Mouse (Mus musculus) myocyte (in vitro differentiated cells): Measurements from ENCODE around the gene Cd19. TPM values are rescaled to one million over a fixed set of nuclear protein-coding genes. Genes with fewer than 3 reads are reported as not detected.

Source experiments
- H3K27me3 ChIP-seq: one replicate; pipeline ENCODE4 v1.6.1; 2011; ENCODE audit not compliant: control insufficient read depth, insufficient read depth, insufficient read length
- H3K36me3 ChIP-seq: one replicate; pipeline ENCODE4 v1.6.1; 2011; ENCODE audit not compliant: control insufficient read depth, insufficient read depth
- H3K4me2 ChIP-seq: one replicate; pipeline ENCODE4 v1.6.1; 2011; ENCODE audit warnings: low read depth, control low read depth
- H3K4me3 ChIP-seq: one replicate; pipeline ENCODE4 v1.5.1; 2011; ENCODE audit warnings: mild to moderate bottlenecking, control low read depth, moderate library complexity
- H3K79me2 ChIP-seq: one replicate; pipeline ENCODE4 v1.6.1; 2011; ENCODE audit not compliant: control insufficient read depth, insufficient read depth
- H3ac ChIP-seq: one replicate; pipeline ENCODE4 v1.6.1; 2011; ENCODE audit not compliant: control insufficient read depth, insufficient read length
- CEBPB ChIP-seq: IDR thresholded peaks from 2 replicates; pipeline ENCODE4 v1.6.1; 2011; ENCODE audit warnings: mild to moderate bottlenecking, moderate library complexity; ENCODE audit not compliant: poor library complexity, insufficient read depth, severe bottlenecking
- E2F4 ChIP-seq: IDR thresholded peaks from one replicate; pipeline ENCODE4 v1.6.1; 2011; ENCODE audit warnings: mild to moderate bottlenecking, control low read depth, moderate library complexity; ENCODE audit not compliant: insufficient read depth
- MAX ChIP-seq: IDR thresholded peaks from one replicate; pipeline ENCODE4 v1.6.1; 2011; ENCODE audit warnings: low read depth, mild to moderate bottlenecking, control low read depth
- MYOD1 ChIP-seq, 3 experiments: IDR thresholded peaks; one replicate each; pipeline ENCODE4 v1.6.1; 2011; ENCODE audit warnings: control low read depth in 2 of 3, low read depth in 2 of 3, mild to moderate bottlenecking in 2 of 3, moderate library complexity in 1 of 3; ENCODE audit not compliant: insufficient read length in 2 of 3, control insufficient read depth in 1 of 3
- MYOG ChIP-seq, 3 experiments: IDR thresholded peaks; one replicate each; pipeline ENCODE4 v1.6.1; 2011; ENCODE audit warnings: control low read depth in 2 of 3, low read depth in 2 of 3, mild to moderate bottlenecking in 2 of 3; ENCODE audit not compliant: insufficient read length in 2 of 3, control insufficient read depth in 1 of 3, insufficient read depth in 1 of 3
- POLR2A ChIP-seq: IDR thresholded peaks from one replicate; pipeline ENCODE4 v1.6.1; 2011; ENCODE audit warnings: low read depth, mild to moderate bottlenecking, control low read depth, moderate library complexity; ENCODE audit not compliant: insufficient read length
- POLR2AphosphoS2 ChIP-seq: IDR thresholded peaks from one replicate; pipeline ENCODE4 v1.6.1; 2011; ENCODE audit warnings: low read depth, control low read depth; ENCODE audit not compliant: insufficient read length
- REST ChIP-seq: IDR thresholded peaks from one replicate; pipeline ENCODE4 v1.6.1; 2011; ENCODE audit warnings: mild to moderate bottlenecking, control low read depth, moderate library complexity; ENCODE audit not compliant: insufficient read depth, insufficient read length
- SRF ChIP-seq: IDR thresholded peaks from one replicate; pipeline ENCODE4 v1.6.1; 2011; ENCODE audit warnings: low read depth; ENCODE audit not compliant: control insufficient read depth, insufficient read length
- TCF12 ChIP-seq: IDR thresholded peaks from one replicate; pipeline ENCODE4 v1.6.1; 2011; ENCODE audit warnings: mild to moderate bottlenecking, control low read depth; ENCODE audit not compliant: poor library complexity, insufficient read depth, severe bottlenecking
- TCF3 ChIP-seq: IDR thresholded peaks from one replicate; pipeline ENCODE4 v1.6.1; 2011; ENCODE audit warnings: low read depth, control low read depth; ENCODE audit not compliant: insufficient read length
- USF1 ChIP-seq: IDR thresholded peaks from one replicate; pipeline ENCODE4 v1.6.1; 2011; ENCODE audit warnings: low read depth, mild to moderate bottlenecking, control low read depth, moderate library complexity
- polyA plus RNA-seq: library from polyadenylated mRNA; unstranded; fragments of >200 nt; fragmentation: generic; extraction: Trizol; gene quantifications from one replicate; pipeline ENCODE4 v1.2.1, GENCODE M21; 2012; ENCODE audit warnings: missing spikeins

Cd19 gene
- polyA plus RNA-seq, 1 experiment: 0.01 TPM

- TF ChIP-seq POLR2A (peak; percentile 24), POLR2AphosphoS2 (peak; percentile 58), CEBPB (no peak)
- H3K4me3 ChIP-seq: no peak overlapping the region
- no peaks in the 10 kb centered on the region for H3K27me3 ChIP-seq
- H3K79me2 ChIP-seq: no peaks in the 10 kb centered on the region
- H3K36me3 ChIP-seq: peaks cover 51% of the 10 kb centered on the region
- H3K4me2 ChIP-seq: peak overlapping the region; percentile 82
- H3ac ChIP-seq: no peak overlapping the region
Observed at GRCm38 (mm10) chr7:126455242-126455641, 40.6 kb upstream of the Cd19 start.

- Histone ChIP-seq H3K36me3 (peaks cover 56% of the 10 kb centered on the region), H3K27me3 (no peaks in the 10 kb centered on the region), H3K79me2 (no peaks in the 10 kb centered on the region), H3ac (no peak overlapping the region), H3K4me3 (no peak overlapping the region), H3K4me2 (peak overlapping the region; percentile 32)
- TF ChIP-seq POLR2AphosphoS2 (peak; percentile 43), TCF3 (no peak)
Observed at GRCm38 (mm10) chr7:126453861-126454260, 39.2 kb upstream of the Cd19 start.

GRCm38 (mm10) chr7:126452244-126452643 lies 37.6 kb upstream of the Cd19 start:
- TF ChIP-seq MYOD1 (IDR thresholded peaks at IDR 0.05; ENCODE audit: control insufficient read depth in 1 of 3, insufficient read length in 2 of 3, low read depth in 2 of 3) (no peak), TCF3 (no peak), MAX (no peak), USF1 (no peak), TCF12 (no peak), SRF (no peak), MYOG (IDR thresholded peaks at IDR 0.05; ENCODE audit: control insufficient read depth in 1 of 3, insufficient read depth in 1 of 3, insufficient read length in 2 of 3, low read depth in 2 of 3) (no peak), E2F4 (no peak), CEBPB (no peak), REST (no peak), POLR2AphosphoS2 (no peak), POLR2A (no peak)
- peaks cover 65% of the 10 kb centered on the region for H3K36me3 ChIP-seq
- H3K27me3 ChIP-seq: no peaks in the 10 kb centered on the region
- H3K79me2 ChIP-seq: no peaks in the 10 kb centered on the region
- no peak overlapping the region for H3K4me3 ChIP-seq
- peak overlapping the region; percentile 42 for H3K4me2 ChIP-seq
- H3ac ChIP-seq: no peak overlapping the region

DNA sequence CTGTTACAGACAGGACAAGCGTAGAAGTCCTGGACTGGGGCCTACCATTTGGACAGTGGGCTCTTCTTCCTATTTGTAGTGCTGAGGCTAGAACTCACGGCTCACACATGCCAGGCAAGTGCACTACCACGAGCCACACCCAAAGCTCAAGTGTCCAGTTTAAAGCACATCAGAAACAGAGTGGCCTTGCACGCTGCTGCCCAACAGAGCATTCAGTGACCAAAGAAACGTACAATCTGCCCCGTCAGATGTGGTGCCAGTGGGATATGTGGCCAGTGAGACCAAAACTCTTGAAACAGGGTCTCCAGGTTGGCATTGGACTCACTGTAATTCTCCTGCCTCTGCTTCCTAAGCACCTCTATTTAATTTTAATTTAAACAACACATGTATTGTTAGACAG lies 36.0 kb upstream of the Cd19 start:
- H3ac ChIP-seq: no peak overlapping the region
- no peaks in the 10 kb centered on the region for H3K27me3 ChIP-seq
- peak overlapping the region; percentile 18 for H3K4me2 ChIP-seq
- no peaks in the 10 kb centered on the region for H3K79me2 ChIP-seq
- peak; percentile 55 for TF ChIP-seq POLR2AphosphoS2
- TF ChIP-seq USF1: no peak
- no peak overlapping the region for H3K4me3 ChIP-seq
- H3K36me3 ChIP-seq: peaks cover 57% of the 10 kb centered on the region

DNA sequence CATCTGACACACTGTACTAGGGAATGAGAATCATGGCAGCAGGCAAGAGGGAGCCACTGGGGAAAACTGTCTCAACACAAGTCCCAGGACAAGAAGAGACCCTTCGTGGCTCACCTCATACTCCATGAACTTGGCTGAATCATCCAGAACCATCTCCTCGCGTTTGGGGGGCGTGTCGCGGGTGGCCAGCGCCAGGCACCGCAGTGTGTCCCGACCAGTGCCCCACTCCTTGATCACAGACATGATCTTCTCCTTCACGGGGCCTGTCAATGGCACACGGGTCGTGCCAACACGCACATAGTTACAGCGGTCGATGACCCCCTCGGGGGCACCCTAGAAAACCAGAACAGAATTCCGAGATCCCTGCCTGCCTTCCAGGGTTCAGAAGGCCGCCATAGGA lies 35.3 kb upstream of the Cd19 start:
- peak; percentile 9 for TF ChIP-seq POLR2A
- TF ChIP-seq POLR2AphosphoS2: peak; percentile 78
- no peak for TF ChIP-seq SRF

GRCm38 (mm10) chr7:126448481-126448880 lies 33.8 kb upstream of the Cd19 start:
- TF ChIP-seq POLR2A: peak; percentile 29
- TF ChIP-seq REST: no peak
- TF ChIP-seq POLR2AphosphoS2: peak; percentile 31
- no peak overlapping the region for H3K4me3 ChIP-seq
- no peaks in the 10 kb centered on the region for H3K79me2 ChIP-seq

More for the DNA sequence above, 35.3 kb upstream of the Cd19 start:
- H3ac ChIP-seq: no peak overlapping the region
- no peaks in the 10 kb centered on the region for H3K79me2 ChIP-seq
- no peaks in the 10 kb centered on the region for H3K27me3 ChIP-seq
- H3K36me3 ChIP-seq: peaks cover 53% of the 10 kb centered on the region
- no peak overlapping the region for H3K4me2 ChIP-seq
- no peak overlapping the region for H3K4me3 ChIP-seq

GRCm38 (mm10) chr7:126446217-126446616 lies 31.5 kb upstream of the Cd19 start:
- H3K36me3 ChIP-seq: peaks cover 37% of the 10 kb centered on the region
- H3K4me3 ChIP-seq: no peak overlapping the region
- no peak overlapping the region for H3K4me2 ChIP-seq
- H3K27me3 ChIP-seq: no peaks in the 10 kb centered on the region
- H3ac ChIP-seq: no peak overlapping the region
- TF ChIP-seq USF1: no peak
- TF ChIP-seq MYOD1 (IDR thresholded peaks at IDR 0.05; ENCODE audit: control insufficient read depth in 1 of 3, insufficient read length in 2 of 3, low read depth in 2 of 3): peak in 1 of 3 experiments; percentile 27
- peak; percentile 69 for TF ChIP-seq POLR2A
- no peak for TF ChIP-seq MYOG (IDR thresholded peaks at IDR 0.05; ENCODE audit: control insufficient read depth in 1 of 3, insufficient read depth in 1 of 3, insufficient read length in 2 of 3, low read depth in 2 of 3)
- H3K79me2 ChIP-seq: no peaks in the 10 kb centered on the region

More at GRCm38 (mm10) chr7:126448481-126448880, 33.8 kb upstream of the Cd19 start:
- no peaks in the 10 kb centered on the region for H3K27me3 ChIP-seq
- H3K36me3 ChIP-seq: peaks cover 45% of the 10 kb centered on the region
- no peak overlapping the region for H3ac ChIP-seq
- H3K4me2 ChIP-seq: no peak overlapping the region
